Mouse (Mus musculus): ENCODE data around the gene Hist2h3c1. TPM values are rescaled to one million over a fixed set of nuclear protein-coding genes. Genes with fewer than 3 reads are reported as not detected.

Hist2h3c1 gene
- 5.1 TPM for polyA plus RNA-seq (2015; fragmentation: Illumina TruSeq; extraction: RNeasy Lipid Tissue Mini Kit (QIAGEN cat#74804); ENCODE audit: insufficient read depth, low read depth, low replicate concordance)

GRCm38 (mm10) chr3:96246427-96246856 lies at the start of gene Hist2h3c1:
Gene Hist2h3c1, plus strand, starts transcription at chr3:96246685.

GRCm38 (mm10) chr3:96219661-96220130 lies 26.8 kb upstream of the Hist2h3c1 start, which contains the start of the genes Bola1 and Hist2h2ab:
Gene Bola1, minus strand, starts transcription at chr3:96219709.
Gene Hist2h2ab, plus strand, starts transcription at chr3:96219865.

GRCm38 (mm10) chr3:96220765-96221639 lies 25.5 kb upstream of the Hist2h3c1 start, which contains the start of the genes Hist2h2ac and Hist2h2be:
Gene Hist2h2ac, minus strand, starts transcription at chr3:96220880.
Gene Hist2h2be, plus strand, starts transcription at chr3:96221119.

GRCm38 (mm10) chr3:96238954-96239793 lies 7.3 kb upstream of the Hist2h3c1 start, which contains the start of gene Hist2h3c2:
Gene Hist2h3c2, minus strand, starts transcription at chr3:96239127.

GRCm38 (mm10) chr3:96239949-96240798 lies 6.3 kb upstream of the Hist2h3c1 start, which contains the start of gene Hist2h2aa2:
Gene Hist2h2aa2, minus strand, starts transcription at chr3:96240276.

GRCm38 (mm10) chr3:96245003-96245886 lies 1.2 kb upstream of the Hist2h3c1 start, which contains the start of gene Hist2h2aa1:
Gene Hist2h2aa1, plus strand, starts transcription at chr3:96245497.

GRCm38 (mm10) chr3:96262979-96263550 lies 16.6 kb downstream of the Hist2h3c1 start, which contains the start of gene Hist2h4:
Gene Hist2h4, minus strand, starts transcription at chr3:96263311.

GRCm38 (mm10) chr3:96268051-96268775 lies 21.7 kb downstream of the Hist2h3c1 start, which contains the start of gene Hist2h3b:
Gene Hist2h3b, plus strand, starts transcription at chr3:96268654.

GRCm38 (mm10) chr3:96269511-96270474 lies 23.3 kb downstream of the Hist2h3c1 start, which contains the start of gene Hist2h2bb:
Gene Hist2h2bb, plus strand, starts transcription at chr3:96269752.

GRCm38 (mm10) chr3:96293787-96294186 lies 47.3 kb downstream of the Hist2h3c1 start, which contains the start of gene Fcgr1:
Gene Fcgr1, minus strand, starts transcription at chr3:96293969.

Other genes starting within 250 kb of the Hist2h3c1 start
- 7.2 TPM for gene Vps45, start 188.2 kb upstream of the Hist2h3c1 start, polyA plus RNA-seq (2015; fragmentation: Illumina TruSeq; extraction: RNeasy Lipid Tissue Mini Kit (QIAGEN cat#74804); ENCODE audit: insufficient read depth, low read depth, low replicate concordance)
- gene Otud7b, start 142.2 kb upstream of the Hist2h3c1 start, polyA plus RNA-seq (2015; fragmentation: Illumina TruSeq; extraction: RNeasy Lipid Tissue Mini Kit (QIAGEN cat#74804); ENCODE audit: insufficient read depth, low read depth, low replicate concordance): 4.3 TPM
- gene Mtmr11, start 84.7 kb upstream of the Hist2h3c1 start, polyA plus RNA-seq (2015; fragmentation: Illumina TruSeq; extraction: RNeasy Lipid Tissue Mini Kit (QIAGEN cat#74804); ENCODE audit: insufficient read depth, low read depth, low replicate concordance): 4.8 TPM
- 11.0 TPM for gene Sf3b4, start 74.4 kb upstream of the Hist2h3c1 start, polyA plus RNA-seq (2015; fragmentation: Illumina TruSeq; extraction: RNeasy Lipid Tissue Mini Kit (QIAGEN cat#74804); ENCODE audit: insufficient read depth, low read depth, low replicate concordance)
- 3.8 TPM for gene Sv2a, start 65.5 kb upstream of the Hist2h3c1 start, polyA plus RNA-seq (2015; fragmentation: Illumina TruSeq; extraction: RNeasy Lipid Tissue Mini Kit (QIAGEN cat#74804); ENCODE audit: insufficient read depth, low read depth, low replicate concordance)
- 9.0 TPM for gene Bola1, start 27.0 kb upstream of the Hist2h3c1 start, polyA plus RNA-seq (2015; fragmentation: Illumina TruSeq; extraction: RNeasy Lipid Tissue Mini Kit (QIAGEN cat#74804); ENCODE audit: insufficient read depth, low read depth, low replicate concordance)
- not detected for gene Hist2h2ab, start 26.8 kb upstream of the Hist2h3c1 start, polyA plus RNA-seq (2015; fragmentation: Illumina TruSeq; extraction: RNeasy Lipid Tissue Mini Kit (QIAGEN cat#74804); ENCODE audit: insufficient read depth, low read depth, low replicate concordance)
- not detected for gene Hist2h2ac, start 25.8 kb upstream of the Hist2h3c1 start, polyA plus RNA-seq (2015; fragmentation: Illumina TruSeq; extraction: RNeasy Lipid Tissue Mini Kit (QIAGEN cat#74804); ENCODE audit: insufficient read depth, low read depth, low replicate concordance)
- gene Hist2h2be, start 25.6 kb upstream of the Hist2h3c1 start, polyA plus RNA-seq (2015; fragmentation: Illumina TruSeq; extraction: RNeasy Lipid Tissue Mini Kit (QIAGEN cat#74804); ENCODE audit: insufficient read depth, low read depth, low replicate concordance): 3.3 TPM
- not detected for gene Hist2h3c2, start 7.6 kb upstream of the Hist2h3c1 start, polyA plus RNA-seq (2015; fragmentation: Illumina TruSeq; extraction: RNeasy Lipid Tissue Mini Kit (QIAGEN cat#74804); ENCODE audit: insufficient read depth, low read depth, low replicate concordance)
- 53.9 TPM for gene Hist2h2aa2, start 6.4 kb upstream of the Hist2h3c1 start, polyA plus RNA-seq (2015; fragmentation: Illumina TruSeq; extraction: RNeasy Lipid Tissue Mini Kit (QIAGEN cat#74804); ENCODE audit: insufficient read depth, low read depth, low replicate concordance)
- gene Hist2h2aa1, start 1.2 kb upstream of the Hist2h3c1 start, polyA plus RNA-seq (2015; fragmentation: Illumina TruSeq; extraction: RNeasy Lipid Tissue Mini Kit (QIAGEN cat#74804); ENCODE audit: insufficient read depth, low read depth, low replicate concordance): 9.9 TPM
- gene Hist2h4, start 16.6 kb downstream of the Hist2h3c1 start, polyA plus RNA-seq (2015; fragmentation: Illumina TruSeq; extraction: RNeasy Lipid Tissue Mini Kit (QIAGEN cat#74804); ENCODE audit: insufficient read depth, low read depth, low replicate concordance): 2.5 TPM
- gene Hist2h3b, start 22.0 kb downstream of the Hist2h3c1 start, polyA plus RNA-seq (2015; fragmentation: Illumina TruSeq; extraction: RNeasy Lipid Tissue Mini Kit (QIAGEN cat#74804); ENCODE audit: insufficient read depth, low read depth, low replicate concordance): not detected
- not detected for gene Hist2h2bb, start 23.1 kb downstream of the Hist2h3c1 start, polyA plus RNA-seq (2015; fragmentation: Illumina TruSeq; extraction: RNeasy Lipid Tissue Mini Kit (QIAGEN cat#74804); ENCODE audit: insufficient read depth, low read depth, low replicate concordance)
- gene Fcgr1, start 47.3 kb downstream of the Hist2h3c1 start, polyA plus RNA-seq (2015; fragmentation: Illumina TruSeq; extraction: RNeasy Lipid Tissue Mini Kit (QIAGEN cat#74804); ENCODE audit: insufficient read depth, low read depth, low replicate concordance): 0.61 TPM
- not detected for gene BC107364, start 205.6 kb downstream of the Hist2h3c1 start, polyA plus RNA-seq (2015; fragmentation: Illumina TruSeq; extraction: RNeasy Lipid Tissue Mini Kit (QIAGEN cat#74804); ENCODE audit: insufficient read depth, low read depth, low replicate concordance)